Mouse (Mus musculus) midbrain, postnatal 0 days (tissue): ENCODE measurements around the gene C1qa. TPM values are rescaled to one million over a fixed set of nuclear protein-coding genes. Genes with fewer than 3 reads are reported as not detected.
A peak's percentile ranks its signal among the peaks of the same experiment; 100 is the strongest.

Source experiments
- ATAC-seq: fragments of 200-750 bp; cut with Nextera tagmentation; 2 replicates; pipeline ENCODE4 v1.8.0; 2017; ENCODE audit warnings: moderate number of reproducible peaks, mild to moderate bottlenecking, moderate TSS enrichment, moderate library complexity; ENCODE audit not compliant: low FRiP score
- DNase-seq: peaks from one replicate; pipeline ENCODE4 v3.0.0-alpha.2; 2015; ENCODE audit warnings: low spot score
- H3K27ac ChIP-seq: fragments of 300-500 bp; sonication (generic); 2 replicates; pipeline ENCODE4 v1.5.1; 2014; ENCODE audit warnings: low read depth, mild to moderate bottlenecking, low read length, mixed read lengths
- H3K27me3 ChIP-seq: fragments of 300-500 bp; sonication (generic); 2 replicates; pipeline ENCODE4 v1.6.1; 2014; ENCODE audit warnings: low read length, control low read depth, mixed read lengths; ENCODE audit not compliant: insufficient read depth
- H3K36me3 ChIP-seq: fragments of 300-500 bp; sonication (generic); 2 replicates; pipeline ENCODE4 v1.6.1; 2014; ENCODE audit warnings: low read length, control low read depth, mixed read lengths; ENCODE audit not compliant: insufficient read depth
- H3K4me1 ChIP-seq: fragments of 300-500 bp; sonication (generic); 2 replicates; pipeline ENCODE4 v1.6.1; 2014; ENCODE audit warnings: mild to moderate bottlenecking, control low read depth, antibody characterized with exemption, low read length, mixed read lengths; ENCODE audit not compliant: insufficient read depth
- H3K4me2 ChIP-seq: fragments of 300-500 bp; sonication (generic); 2 replicates; pipeline ENCODE4 v1.6.1; 2014; ENCODE audit warnings: low read depth, mild to moderate bottlenecking, low read length, mixed read lengths; ENCODE audit not compliant: poor library complexity, severe bottlenecking
- H3K4me3 ChIP-seq: fragments of 300-500 bp; sonication (generic); 2 replicates; pipeline ENCODE4 v1.5.1; 2014; ENCODE audit warnings: low read depth, mild to moderate bottlenecking, low read length, moderate library complexity
- H3K9ac ChIP-seq: fragments of 300-500 bp; sonication (generic); replicated peaks from 2 replicates; pipeline ENCODE4 v1.6.1; 2014; ENCODE audit warnings: mild to moderate bottlenecking, low read length, moderate library complexity, mixed read lengths; ENCODE audit not compliant: poor library complexity, severe bottlenecking
- H3K9me3 ChIP-seq: fragments of 300-500 bp; sonication (generic); 2 replicates; pipeline ENCODE4 v1.6.1; 2016; ENCODE audit warnings: low read length, control low read depth
- CTCF ChIP-seq: IDR thresholded peaks from 2 replicates; pipeline ENCODE4 v1.5.1; 2016; ENCODE audit warnings: antibody characterized with exemption, mild to moderate bottlenecking
- WGBS: fragments of 180-500 bp; shearing (Covaris S2); extraction: QIAGEN DNeasy Blood & Tissue Kit; methylation state at CpG from one replicate; pipeline ENCODE4 v1.1.7; 2014; 5-methylcytosine and 5-hydroxymethylcytosine counted together
- polyA plus RNA-seq: library from polyadenylated mRNA; unstranded; fragments of >200 nt; fragmentation: Nextera tagmentation; extraction: Ambion mirVana; gene quantifications from 2 replicates; pipeline ENCODE4 v1.2.1, GENCODE M21; 2015
- total RNA-seq: library from RNA; depleted of rRNA; stranded (reverse); fragments of >200 nt; gene quantifications from 2 replicates; pipeline ENCODE4 v1.2.3, GENCODE M21; 2014

Gene C1qa
- total and polyA plus RNA-seq, 2 experiments from 2014 or later: 38.8 to 48.8 TPM

DNA sequence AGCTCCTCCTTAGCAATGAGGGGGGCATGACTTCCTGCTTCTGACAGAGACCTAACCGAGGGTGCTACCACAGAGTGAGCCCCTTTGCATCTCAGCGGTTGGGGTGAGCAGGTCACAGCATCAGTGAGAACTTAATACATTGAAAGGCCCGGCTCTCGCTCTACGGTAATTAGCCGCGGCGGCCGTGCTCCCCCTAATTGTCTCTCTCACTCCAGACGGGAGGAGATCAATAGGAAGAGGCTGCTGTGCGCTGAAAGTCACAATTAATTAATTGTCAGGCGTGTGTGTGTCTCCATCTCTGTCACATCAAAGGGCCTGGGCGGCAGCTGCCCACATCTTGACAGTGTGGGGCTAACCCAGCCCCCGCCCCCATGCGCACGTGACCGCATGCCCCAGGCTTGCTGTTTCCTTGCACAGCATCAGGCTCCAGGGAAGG is 12.6 kb upstream of the C1qa start:
- no peaks in the 10 kb centered on the region for H3K27me3 ChIP-seq

DNA sequence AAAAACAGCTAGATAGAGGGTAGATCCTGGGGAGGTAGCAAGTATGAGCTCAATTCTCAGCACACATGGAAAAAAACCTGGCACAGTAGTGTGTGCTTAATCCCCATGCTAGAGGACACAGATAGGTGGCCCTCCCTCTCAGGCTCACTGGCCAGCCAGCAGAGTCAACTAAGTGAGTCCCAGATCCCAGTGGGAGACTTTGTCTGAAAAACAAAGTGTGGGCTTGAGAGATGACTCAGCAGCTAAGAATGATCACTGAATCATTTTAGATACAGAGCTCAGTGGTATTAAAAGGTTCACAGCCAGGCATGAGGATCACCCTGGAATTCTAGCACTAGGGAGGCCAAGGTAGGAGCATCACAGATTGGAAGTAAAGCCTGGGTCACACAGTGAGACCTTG is 9.2 kb upstream of the C1qa start:
- H3K27ac ChIP-seq: no peak overlapping the region
- H3K9ac ChIP-seq: no peak overlapping the region
- peaks cover 7% of the 10 kb centered on the region; the same call in 1 of the 2 replicates for H3K4me1 ChIP-seq
- no peak overlapping the region for H3K4me2 ChIP-seq
- H3K9me3 ChIP-seq: no peaks in the 10 kb centered on the region
- H3K4me3 ChIP-seq: no peak overlapping the region
- no peaks in the 10 kb centered on the region for H3K36me3 ChIP-seq
- H3K27me3 ChIP-seq: 0 out of 2 replicates have a peak, but pooled peaks cover 12% of the 10 kb centered on the region
- no peak for DNase-seq
- no peak for ATAC-seq
- no peak for TF ChIP-seq CTCF

More for the DNA sequence above, 12.6 kb upstream of the C1qa start:
- Histone ChIP-seq H3K9me3 (no peaks in the 10 kb centered on the region), H3K4me2 (peak overlapping the region; percentile 18; the same call in 1 of the 2 replicates), H3K4me1 (peaks cover 4% of the 10 kb centered on the region; the same call in 1 of the 2 replicates), H3K36me3 (no peaks in the 10 kb centered on the region), H3K27ac (no peak overlapping the region), H3K9ac (no peak overlapping the region), H3K4me3 (no peak overlapping the region)
- peak; percentile 34; the same call in 1 of the 2 replicates for ATAC-seq
- no peak for TF ChIP-seq CTCF
- WGBS: 3% methylated on average over 17 of the region's 17 CpGs
- DNase-seq: no peak

DNA sequence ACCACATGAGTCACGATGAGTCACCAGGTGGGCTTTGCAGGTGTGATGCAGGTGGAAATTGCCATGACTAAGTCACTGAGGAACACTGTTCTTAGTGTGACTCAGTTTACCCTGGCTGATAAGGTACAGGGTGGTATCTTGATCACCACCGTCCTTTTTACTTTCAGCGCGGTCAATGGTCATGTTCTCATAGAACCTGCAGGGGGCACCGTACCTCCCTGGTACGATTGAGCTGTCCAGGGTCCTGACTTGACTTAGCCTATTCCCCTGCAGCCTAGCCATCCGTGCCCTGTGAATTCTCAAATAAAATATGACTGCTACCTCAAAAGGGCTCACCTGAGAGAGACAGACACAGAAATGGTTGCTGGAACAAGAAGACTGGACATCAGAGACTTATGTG is 8.4 kb upstream of the C1qa start:
- Histone ChIP-seq H3K27ac (no peak overlapping the region), H3K4me2 (no peak overlapping the region), H3K27me3 (0 out of 2 replicates have a peak, but pooled peaks cover 12% of the 10 kb centered on the region), H3K4me3 (no peak overlapping the region), H3K36me3 (no peaks in the 10 kb centered on the region), H3K9ac (no peak overlapping the region), H3K4me1 (peaks cover 7% of the 10 kb centered on the region; the same call in 1 of the 2 replicates), H3K9me3 (no peaks in the 10 kb centered on the region)
- peak; percentile 77 for TF ChIP-seq CTCF
- WGBS: 15% methylated on average over 7 of the region's 7 CpGs
- ATAC-seq (no peak), DNase-seq (peak; percentile 61)

DNA sequence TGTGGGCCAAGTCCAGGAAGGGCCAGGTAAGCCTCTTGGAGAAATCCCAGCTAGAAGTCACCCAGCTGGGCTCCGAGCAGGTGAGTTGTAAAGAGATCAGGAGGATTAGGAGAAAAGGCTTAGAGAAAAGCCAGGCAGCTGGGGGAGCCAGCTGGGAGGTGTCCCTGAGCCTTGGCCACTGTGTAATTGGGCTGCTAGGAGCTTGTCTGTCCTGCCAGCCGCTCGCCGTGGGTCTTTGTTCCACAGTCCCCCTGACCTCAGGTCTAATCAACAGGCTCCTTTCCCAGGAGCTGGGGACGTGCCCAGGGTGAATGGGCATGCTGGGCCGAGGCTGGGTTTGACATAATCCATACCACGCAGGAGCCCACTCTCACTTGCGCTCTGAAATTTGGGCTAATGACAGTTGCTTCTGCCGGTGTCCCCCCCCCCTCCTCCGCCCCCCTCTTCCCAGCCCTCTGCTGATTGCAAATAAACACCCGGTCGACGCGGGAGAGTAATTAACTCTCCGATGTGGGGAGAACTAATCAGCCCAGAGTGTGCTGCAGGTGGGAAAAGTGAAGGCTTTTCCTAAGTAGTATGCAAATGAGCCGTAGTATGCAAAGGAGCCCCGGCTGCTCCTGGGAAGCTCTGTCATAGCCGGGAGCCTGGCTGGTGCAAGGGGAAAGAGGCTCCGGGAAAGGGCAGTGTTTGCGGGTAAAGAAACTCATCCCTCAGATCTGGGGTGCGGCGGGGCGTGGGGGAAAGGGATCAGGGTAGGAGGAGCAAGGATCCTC is 6.3 kb upstream of the C1qa start:
- no peak for TF ChIP-seq CTCF
- WGBS: 5% methylated on average over 23 of the region's 23 CpGs
- Histone ChIP-seq H3K27ac (no peak overlapping the region), H3K9ac (no peak overlapping the region), H3K27me3 (0 out of 2 replicates have a peak, but pooled peaks cover 12% of the 10 kb centered on the region), H3K4me2 (peak overlapping the region; percentile 23), H3K4me1 (0 out of 2 replicates have a peak, but pooled peaks cover 3% of the 10 kb centered on the region), H3K9me3 (no peaks in the 10 kb centered on the region), H3K4me3 (no peak overlapping the region), H3K36me3 (no peaks in the 10 kb centered on the region)
- DNase-seq (peak; percentile 57), ATAC-seq (no peak)

DNA sequence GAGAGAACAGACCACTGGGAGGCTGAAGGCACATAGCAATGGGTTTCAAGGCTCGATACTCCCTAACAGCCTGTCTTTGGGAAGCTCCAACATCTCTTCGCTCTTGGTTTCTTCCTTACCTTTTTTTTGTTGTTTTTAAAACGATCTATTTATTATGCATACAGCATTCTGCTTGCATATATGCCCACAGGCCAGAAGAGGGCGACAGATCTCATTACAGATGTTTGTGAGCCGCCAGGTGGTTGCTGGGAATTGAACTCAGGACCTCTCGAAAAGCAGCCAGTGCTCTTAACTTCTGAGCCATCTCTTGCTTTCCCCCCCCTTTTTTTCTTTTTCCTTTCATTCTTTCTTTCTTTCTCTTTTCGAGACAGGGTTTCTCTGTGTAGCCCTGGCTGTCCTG is 551 bp upstream of the C1qa start:
- TF ChIP-seq CTCF: peak; percentile 56
- H3K4me3 ChIP-seq: no peak overlapping the region
- no peak overlapping the region for H3K27ac ChIP-seq
- H3K36me3 ChIP-seq: no peaks in the 10 kb centered on the region
- WGBS: 73% methylated on average over 7 of the region's 7 CpGs
- H3K4me1 ChIP-seq: peaks cover 2% of the 10 kb centered on the region; the same call in 1 of the 2 replicates
- ATAC-seq (no peak), DNase-seq (no peak)
- no peaks in the 10 kb centered on the region for H3K9me3 ChIP-seq
- no peak overlapping the region for H3K9ac ChIP-seq
- H3K4me2 ChIP-seq: no peak overlapping the region
- peaks cover 16% of the 10 kb centered on the region; the same call in 1 of the 2 replicates for H3K27me3 ChIP-seq

DNA sequence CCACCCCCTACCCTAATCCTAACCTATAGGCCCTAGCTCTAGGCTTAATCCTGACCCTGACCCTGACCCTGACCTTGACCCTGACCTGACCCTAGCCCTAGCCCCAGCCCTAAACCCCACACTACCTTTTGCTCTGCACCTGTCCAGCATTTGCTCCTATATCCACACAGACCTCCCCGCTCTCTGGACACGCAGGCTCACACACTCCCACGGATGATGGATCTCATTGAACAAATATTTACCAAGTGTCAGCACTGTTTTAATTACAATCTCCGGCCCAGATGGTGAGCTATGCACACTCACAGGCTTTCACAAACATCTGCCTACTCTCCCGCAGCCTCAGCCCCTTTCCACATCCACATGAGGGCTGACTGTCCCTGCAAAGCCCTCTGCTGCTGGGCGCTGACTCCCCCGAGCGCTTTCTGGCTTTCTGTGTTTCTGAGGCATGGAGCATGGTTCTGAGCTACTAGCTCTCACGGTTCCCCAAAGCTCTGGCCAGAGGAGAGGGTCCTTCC is 462 bp downstream of the C1qa start:
- 66% methylated on average over 9 of the region's 9 CpGs for WGBS
- Histone ChIP-seq H3K9ac (no peak overlapping the region), H3K4me3 (no peak overlapping the region), H3K27ac (no peak overlapping the region), H3K4me2 (no peak overlapping the region), H3K36me3 (no peaks in the 10 kb centered on the region), H3K4me1 (peaks cover 2% of the 10 kb centered on the region; the same call in 1 of the 2 replicates), H3K27me3 (peaks cover 11% of the 10 kb centered on the region; the same call in 1 of the 2 replicates), H3K9me3 (no peaks in the 10 kb centered on the region)
- DNase-seq: no peak
- TF ChIP-seq CTCF: no peak
- no peak for ATAC-seq
